ENCODE assay signal across 9 mouse cellular contexts in genomic region chr15:98569216-98569615, GRCm38 (mm10). TPM values are rescaled to one million over a fixed set of nuclear protein-coding genes. Genes with fewer than 3 reads are reported as not detected.
DNase-seq lines count a peak whose midpoint lies in the region; ATAC-seq lines count a peak whose summit lies in the region.
"Had no signal": no experiment of that assay in that cellular context is flagged by ENCODE, and none has a peak within 500 bp of the region (broad histone marks: within the 10 kb centered on the region; RNA-seq: fewer than 3 reads in every experiment).

No protein-coding gene starts in this region.

- H3K27ac ChIP-seq in heart, embryonic 16.5 days (ENCODE audit: low read length) = no peak overlapping the region; the same call in 1 of the 2 replicates
- 0 out of 2 replicates have a peak overlapping the region, but pooled peaks have one; percentile 4 for H3K27ac ChIP-seq in hindbrain, embryonic 12.5 days
- 0 out of 2 replicates have a peak overlapping the region, but pooled peaks have one; percentile 88 for H3K27ac ChIP-seq in midbrain, embryonic 13.5 days

- no peak for DNase-seq in heart, adult 18-20 months
- DNase-seq in NIH3T3 (ENCODE audit: low read depth) = peak; percentile 13
- DNase-seq in layer of hippocampus, adult 18-20 months (ENCODE audit: low spot score in 2 of 2) = no peak
- DNase-seq in left cerebral cortex, postnatal 25 days (ENCODE audit: low spot score in 2 of 2) = no peak
- no peak for DNase-seq in gastrocnemius, postnatal 25 days

- peak overlapping the region; percentile 90 for H3K4me2 ChIP-seq in heart, embryonic 16.5 days (ENCODE audit: low read depth, low read length)
- peak overlapping the region; percentile 74 for H3K4me2 ChIP-seq in hindbrain, embryonic 12.5 days (replicated peaks)
- H3K4me2 ChIP-seq in midbrain, embryonic 13.5 days (replicated peaks) = peak overlapping the region; percentile 81

- 61% methylated on average over 7 of the region's 7 CpGs for WGBS in heart, embryonic 16.5 days
- 74% methylated on average over 7 of the region's 7 CpGs for WGBS in hindbrain, embryonic 12.5 days
- 69% methylated on average over 7 of the region's 7 CpGs for WGBS in midbrain, embryonic 13.5 days

- no peaks in the 10 kb centered on the region for H3K27me3 ChIP-seq in heart, embryonic 16.5 days (ENCODE audit: control insufficient read depth, insufficient read depth, low read length)
- H3K27me3 ChIP-seq in hindbrain, embryonic 12.5 days = no peaks in the 10 kb centered on the region
- no peaks in the 10 kb centered on the region for H3K27me3 ChIP-seq in midbrain, embryonic 13.5 days

- peak overlapping the region; percentile 90 for H3K9ac ChIP-seq in heart, embryonic 16.5 days (ENCODE audit: low read length)
- H3K9ac ChIP-seq in hindbrain, embryonic 12.5 days = peak overlapping the region; percentile 88; the same call in 1 of the 2 replicates
- peak overlapping the region; percentile 78 for H3K9ac ChIP-seq in midbrain, embryonic 13.5 days (replicated peaks)

- H3K4me3 ChIP-seq in heart, embryonic 16.5 days (ENCODE audit: low read length) = peak overlapping the region; percentile 77
- H3K4me3 ChIP-seq in hindbrain, embryonic 12.5 days = peak overlapping the region; percentile 69
- peak overlapping the region; percentile 55 for H3K4me3 ChIP-seq in midbrain, embryonic 13.5 days (replicated peaks)

- H3K36me3 ChIP-seq in heart, embryonic 16.5 days (ENCODE audit: control insufficient read depth, insufficient read depth) = peaks cover 2% of the 10 kb centered on the region; the same call in 1 of the 2 replicates
- no peaks in the 10 kb centered on the region for H3K36me3 ChIP-seq in hindbrain, embryonic 12.5 days
- no peaks in the 10 kb centered on the region for H3K36me3 ChIP-seq in midbrain, embryonic 13.5 days

- H3K9me3 ChIP-seq in heart, embryonic 16.5 days (replicated peaks; ENCODE audit: control insufficient read depth, low read length) = no peaks in the 10 kb centered on the region
- H3K9me3 ChIP-seq in hindbrain, embryonic 12.5 days (replicated peaks) = no peaks in the 10 kb centered on the region
- no peaks in the 10 kb centered on the region for H3K9me3 ChIP-seq in midbrain, embryonic 13.5 days

- intact Hi-C loops in left cerebral cortex, postnatal 25 days (cut with DNase I) = loop anchor here (5.0 kb wide), 1 partner anchor 37 kb away; the partner anchor contains the start of gene Kansl2

- no peak for ATAC-seq in heart, embryonic 16.5 days (replicated peaks; ENCODE audit: extremely low read depth, insufficient read depth, low FRiP score)
- ATAC-seq in hindbrain, embryonic 12.5 days (ENCODE audit: low FRiP score) = no peak
- ATAC-seq in midbrain, embryonic 13.5 days = no peak

- peaks cover 28% of the 10 kb centered on the region for H3K4me1 ChIP-seq in heart, embryonic 16.5 days (ENCODE audit: control insufficient read depth, insufficient read depth, low read length)
- H3K4me1 ChIP-seq in hindbrain, embryonic 12.5 days = peaks cover 29% of the 10 kb centered on the region
- H3K4me1 ChIP-seq in midbrain, embryonic 13.5 days (replicated peaks) = peaks cover 31% of the 10 kb centered on the region

RNA-seq across cellular contexts. Expression of gene Ccnt1, which starts 1.5 kb away (rescaled TPM):
- polyA plus RNA-seq in heart, embryonic 16.5 days (2015; fragmentation: Nextera tagmentation; extraction: Ambion mirVana) = 36.4 and 41.2 TPM in 2 replicates
- 10 to 100 TPM; 26.3 to 31.2 TPM for total RNA-seq in heart, adult 18-20 months (2021)
- polyA plus RNA-seq in hindbrain, embryonic 12.5 days (2016; fragmentation: Nextera tagmentation; extraction: Ambion mirVana) = 63.2 and 65.5 TPM in 2 replicates
- 72.7 and 75.1 TPM in 2 replicates for polyA plus RNA-seq in midbrain, embryonic 13.5 days (2015; fragmentation: Nextera tagmentation; extraction: Ambion mirVana)
- total RNA-seq in layer of hippocampus, adult 18-20 months (2021) = 10 to 100 TPM; 39.6 to 43.9 TPM
- total RNA-seq in left cerebral cortex, postnatal 25 days (2021) = 10 to 100 TPM; 45.5 to 45.9 TPM
- total RNA-seq in gastrocnemius, postnatal 25 days (2021) = 10 to 100 TPM; 17.3 to 21.1 TPM

RNA-seq across cellular contexts. Expression of gene 4930415O20Rik, which starts 1.6 kb away (rescaled TPM):
- 0.64 TPM in 1 of 2 replicates, not detected in the other for polyA plus RNA-seq in heart, embryonic 16.5 days (2015; fragmentation: Nextera tagmentation; extraction: Ambion mirVana)
- total RNA-seq in heart, adult 18-20 months (2021) = 1 to 10 TPM; 2.5 to 2.8 TPM
- 0.43 and 0.46 TPM in 2 replicates for polyA plus RNA-seq in hindbrain, embryonic 12.5 days (2016; fragmentation: Nextera tagmentation; extraction: Ambion mirVana)
- 0.67 TPM in 1 of 2 replicates, not detected in the other for polyA plus RNA-seq in midbrain, embryonic 13.5 days (2015; fragmentation: Nextera tagmentation; extraction: Ambion mirVana)
- total RNA-seq in layer of hippocampus, adult 18-20 months (2021) = not detected
- not detected for total RNA-seq in left cerebral cortex, postnatal 25 days (2021)
- total RNA-seq in gastrocnemius, postnatal 25 days (2021) = under 1 TPM in 1 of 2 experiments, not detected in 1; 0.74 TPM
- polyA plus RNA-seq: urinary bladder, adult 2 months had no signal

RNA-seq across cellular contexts. Expression of gene Kansl2, which starts 35.2 kb away (rescaled TPM):
- polyA plus RNA-seq in heart, embryonic 16.5 days (2015; fragmentation: Nextera tagmentation; extraction: Ambion mirVana) = 77.7 and 79.2 TPM in 2 replicates
- 10 to 100 TPM; 73.5 to 85.8 TPM for total RNA-seq in heart, adult 18-20 months (2021)
- polyA plus RNA-seq in hindbrain, embryonic 12.5 days (2016; fragmentation: Nextera tagmentation; extraction: Ambion mirVana) = 166 and 167 TPM in 2 replicates
- polyA plus RNA-seq in midbrain, embryonic 13.5 days (2015; fragmentation: Nextera tagmentation; extraction: Ambion mirVana) = 149 and 152 TPM in 2 replicates
- total RNA-seq in layer of hippocampus, adult 18-20 months (2021) = 10 to 100 TPM; 54.3 to 56.3 TPM
- 10 to 100 TPM; 58.1 to 62.6 TPM for total RNA-seq in left cerebral cortex, postnatal 25 days (2021)
- 10 to 100 TPM; 55.8 to 57.9 TPM for total RNA-seq in gastrocnemius, postnatal 25 days (2021)

RNA-seq across cellular contexts. Expression of gene Adcy6, which starts 40.7 kb away (rescaled TPM):
- 39.0 and 47.1 TPM in 2 replicates for polyA plus RNA-seq in heart, embryonic 16.5 days (2015; fragmentation: Nextera tagmentation; extraction: Ambion mirVana)
- 100 to 1,000 TPM; 141 to 148 TPM for total RNA-seq in heart, adult 18-20 months (2021)
- 15.9 and 18.6 TPM in 2 replicates for polyA plus RNA-seq in hindbrain, embryonic 12.5 days (2016; fragmentation: Nextera tagmentation; extraction: Ambion mirVana)
- polyA plus RNA-seq in midbrain, embryonic 13.5 days (2015; fragmentation: Nextera tagmentation; extraction: Ambion mirVana) = 10.6 and 13.0 TPM in 2 replicates
- total RNA-seq in layer of hippocampus, adult 18-20 months (2021) = 10 to 100 TPM; 46.5 to 48.2 TPM
- total RNA-seq in left cerebral cortex, postnatal 25 days (2021) = 10 to 100 TPM; 51.7 to 53.7 TPM
- 10 to 100 TPM; 19.0 to 32.3 TPM for total RNA-seq in gastrocnemius, postnatal 25 days (2021)
